Mouse (Mus musculus) adrenal gland, postnatal 14 days (tissue): ENCODE data around the gene Fam98c. TPM values are rescaled to one million over a fixed set of nuclear protein-coding genes. Genes with fewer than 3 reads are reported as not detected.
"Not testable (repeated sequence)": the region's sequence is repeated elsewhere in the genome, so short reads cannot be mapped to it uniquely, and the experiment has no call there.

ENCODE experiments used
- DNase-seq: peaks from one replicate; pipeline ENCODE4 v3.0.0; 2021; ENCODE audit warnings: mixed read lengths
- total RNA-seq: library from RNA; stranded (reverse); gene quantifications from 2 replicates; pipeline ENCODE4 v1.2.3, GENCODE M21; 2021

Gene Fam98c
- total RNA-seq, 1 experiment from 2014 or later: 8.0 TPM

GRCm38 (mm10) chr7:29158264-29158663 is 2.2 kb upstream of the Fam98c start:
- DNase-seq: no peak

GRCm38 (mm10) chr7:29155196-29155837 is 717 bp downstream of the Fam98c start:
- DNase-seq: peak; percentile 95

- no peak for DNase-seq
These were observed 1.9 kb downstream of the Fam98c start for GRCm38 (mm10) chr7:29154018-29154720.

- DNase-seq: no peak
These were observed 4.5 kb downstream of the Fam98c start for GRCm38 (mm10) chr7:29151486-29151885.

- no peak for DNase-seq
These were observed 7.3 kb downstream of the Fam98c start for GRCm38 (mm10) chr7:29148771-29149170.

GRCm38 (mm10) chr7:29146625-29147367 is 9.2 kb downstream of the Fam98c start:
- DNase-seq: no peak

- no peak for DNase-seq
These were observed 12.0 kb downstream of the Fam98c start for GRCm38 (mm10) chr7:29144006-29144405.

GRCm38 (mm10) chr7:29141416-29141815 is 14.6 kb downstream of the Fam98c start:
- no peak for DNase-seq

- DNase-seq: not testable (repeated sequence)
These were observed 16.8 kb downstream of the Fam98c start for GRCm38 (mm10) chr7:29139237-29139636.

- DNase-seq: peak; percentile 36
These were observed 18.6 kb downstream of the Fam98c start for GRCm38 (mm10) chr7:29137429-29137828.

- DNase-seq: peak; percentile 62
These were observed 21.2 kb downstream of the Fam98c start, which contains the start of gene Rasgrp4 for GRCm38 (mm10) chr7:29134693-29135386. Gene Rasgrp4, plus strand, starts transcription at chr7:29134851.

- no peak for DNase-seq
These were observed 21.8 kb downstream of the Fam98c start for GRCm38 (mm10) chr7:29134230-29134629.

GRCm38 (mm10) chr7:29128725-29129124 is 27.3 kb downstream of the Fam98c start:
- DNase-seq: no peak

GRCm38 (mm10) chr7:29126173-29126915 is 29.7 kb downstream of the Fam98c start:
- DNase-seq: peak; percentile 78

- peak; percentile 87 for DNase-seq
These were observed 31.1 kb downstream of the Fam98c start, which contains the start of gene Ryr1 for GRCm38 (mm10) chr7:29124970-29125369. Gene Ryr1, minus strand, starts transcription at chr7:29125179.

GRCm38 (mm10) chr7:29123531-29124358 is 32.3 kb downstream of the Fam98c start:
- DNase-seq: no peak

- DNase-seq: no peak
These were observed 33.2 kb downstream of the Fam98c start for GRCm38 (mm10) chr7:29122821-29123220.

- no peak for DNase-seq
These were observed 36.5 kb downstream of the Fam98c start for GRCm38 (mm10) chr7:29119526-29119925.

GRCm38 (mm10) chr7:29118142-29118851 is 37.7 kb downstream of the Fam98c start:
- DNase-seq: no peak
